Mouse (Mus musculus): Measurements from ENCODE around the gene Amz2. TPM values are rescaled to one million over a fixed set of nuclear protein-coding genes. Genes with fewer than 3 reads are reported as not detected.

Gene Amz2
- polyA plus RNA-seq, 1 experiment from 2014 or later: 37.6 TPM

GRCm38 (mm10) chr11:109466987-109467386 is 41.2 kb downstream of the Amz2 start:
- ATAC-seq (replicated peaks; ENCODE audit: insufficient number of reproducible peaks, low FRiP score, low TSS enrichment): no peak
- H3K4me1 ChIP-seq (ENCODE audit: control insufficient read depth, insufficient read depth, low read length): peaks cover 6% of the 10 kb centered on the region; the same call in 1 of the 2 replicates
- no peaks in the 10 kb centered on the region for H3K27me3 ChIP-seq (ENCODE audit: control insufficient read depth, insufficient read depth, low read length)
- no peaks in the 10 kb centered on the region for H3K9me3 ChIP-seq (replicated peaks; ENCODE audit: control insufficient read depth, low read length)
- no peak overlapping the region for H3K27ac ChIP-seq (ENCODE audit: low read depth, low read length)
- WGBS (ENCODE audit: insufficient replicate concordance): 59% methylated on average over 8 of the region's 8 CpGs
- H3K4me2 ChIP-seq: no peak overlapping the region
- no peak overlapping the region for H3K4me3 ChIP-seq (ENCODE audit: low read depth, low read length)
- H3K36me3 ChIP-seq (ENCODE audit: control insufficient read depth, insufficient read depth, low read length): no peaks in the 10 kb centered on the region
- H3K9ac ChIP-seq (ENCODE audit: low read depth, low read length): no peak overlapping the region

GRCm38 (mm10) chr11:109468133-109468532 is 42.4 kb downstream of the Amz2 start:
- no peak overlapping the region for H3K27ac ChIP-seq (ENCODE audit: low read depth, low read length)
- H3K27me3 ChIP-seq (ENCODE audit: control insufficient read depth, insufficient read depth, low read length): no peaks in the 10 kb centered on the region
- no peak overlapping the region for H3K4me2 ChIP-seq
- H3K4me3 ChIP-seq (ENCODE audit: low read depth, low read length): no peak overlapping the region
- peaks cover 6% of the 10 kb centered on the region; the same call in 1 of the 2 replicates for H3K4me1 ChIP-seq (ENCODE audit: control insufficient read depth, insufficient read depth, low read length)
- WGBS (ENCODE audit: insufficient replicate concordance): 83% methylated on average over 5 of the region's 5 CpGs
- ATAC-seq (replicated peaks; ENCODE audit: insufficient number of reproducible peaks, low FRiP score, low TSS enrichment): no peak
- H3K9me3 ChIP-seq (replicated peaks; ENCODE audit: control insufficient read depth, low read length): no peaks in the 10 kb centered on the region
- H3K9ac ChIP-seq (ENCODE audit: low read depth, low read length): no peak overlapping the region
- no peaks in the 10 kb centered on the region for H3K36me3 ChIP-seq (ENCODE audit: control insufficient read depth, insufficient read depth, low read length)

GRCm38 (mm10) chr11:109470170-109470569 is 44.4 kb downstream of the Amz2 start:
- Histone ChIP-seq H3K27me3 (ENCODE audit: control insufficient read depth, insufficient read depth, low read length) (no peaks in the 10 kb centered on the region), H3K9ac (ENCODE audit: low read depth, low read length) (no peak overlapping the region), H3K4me3 (ENCODE audit: low read depth, low read length) (no peak overlapping the region), H3K27ac (ENCODE audit: low read depth, low read length) (no peak overlapping the region), H3K4me2 (peak overlapping the region; percentile 86), H3K36me3 (ENCODE audit: control insufficient read depth, insufficient read depth, low read length) (no peaks in the 10 kb centered on the region), H3K4me1 (ENCODE audit: control insufficient read depth, insufficient read depth, low read length) (peaks cover 9% of the 10 kb centered on the region), H3K9me3 (replicated peaks; ENCODE audit: control insufficient read depth, low read length) (no peaks in the 10 kb centered on the region)
- 63% methylated on average over 9 of the region's 9 CpGs for WGBS (ENCODE audit: insufficient replicate concordance)
- no peak for ATAC-seq (replicated peaks; ENCODE audit: insufficient number of reproducible peaks, low FRiP score, low TSS enrichment)

- no peak for ATAC-seq (replicated peaks; ENCODE audit: insufficient number of reproducible peaks, low FRiP score, low TSS enrichment)
- no peak overlapping the region for H3K27ac ChIP-seq (ENCODE audit: low read depth, low read length)
- peaks cover 9% of the 10 kb centered on the region for H3K4me1 ChIP-seq (ENCODE audit: control insufficient read depth, insufficient read depth, low read length)
- peak overlapping the region; percentile 86 for H3K4me2 ChIP-seq
- peak overlapping the region; percentile 94 for H3K9ac ChIP-seq (ENCODE audit: low read depth, low read length)
- H3K9me3 ChIP-seq (replicated peaks; ENCODE audit: control insufficient read depth, low read length): no peaks in the 10 kb centered on the region
- 26% methylated on average over 15 of the region's 15 CpGs for WGBS (ENCODE audit: insufficient replicate concordance)
- H3K27me3 ChIP-seq (ENCODE audit: control insufficient read depth, insufficient read depth, low read length): no peaks in the 10 kb centered on the region
- H3K4me3 ChIP-seq (ENCODE audit: low read depth, low read length): peak overlapping the region; percentile 82
- no peaks in the 10 kb centered on the region for H3K36me3 ChIP-seq (ENCODE audit: control insufficient read depth, insufficient read depth, low read length)
Measured at GRCm38 (mm10) chr11:109470921-109471861, 45.4 kb downstream of the Amz2 start.

- H3K36me3 ChIP-seq (ENCODE audit: control insufficient read depth, insufficient read depth, low read length): no peaks in the 10 kb centered on the region
- H3K27me3 ChIP-seq (ENCODE audit: control insufficient read depth, insufficient read depth, low read length): no peaks in the 10 kb centered on the region
- peak overlapping the region; percentile 86 for H3K4me2 ChIP-seq
- peak overlapping the region; percentile 94 for H3K9ac ChIP-seq (ENCODE audit: low read depth, low read length)
- under 1% methylated on average over 33 of the region's 33 CpGs for WGBS (ENCODE audit: insufficient replicate concordance)
- no peak for ATAC-seq (replicated peaks; ENCODE audit: insufficient number of reproducible peaks, low FRiP score, low TSS enrichment)
- H3K4me1 ChIP-seq (ENCODE audit: control insufficient read depth, insufficient read depth, low read length): peaks cover 12% of the 10 kb centered on the region
- no peaks in the 10 kb centered on the region for H3K9me3 ChIP-seq (replicated peaks; ENCODE audit: control insufficient read depth, low read length)
- peak overlapping the region; percentile 96 for H3K27ac ChIP-seq (ENCODE audit: low read depth, low read length)
- H3K4me3 ChIP-seq (ENCODE audit: low read depth, low read length): peak overlapping the region; percentile 82
Measured at GRCm38 (mm10) chr11:109472171-109472691, 46.5 kb downstream of the Amz2 start.

- Histone ChIP-seq H3K36me3 (ENCODE audit: control insufficient read depth, insufficient read depth, low read length) (no peaks in the 10 kb centered on the region), H3K27ac (ENCODE audit: low read depth, low read length) (peak overlapping the region; percentile 96), H3K9me3 (replicated peaks; ENCODE audit: control insufficient read depth, low read length) (no peaks in the 10 kb centered on the region), H3K4me3 (ENCODE audit: low read depth, low read length) (peak overlapping the region; percentile 82), H3K9ac (ENCODE audit: low read depth, low read length) (peak overlapping the region; percentile 94), H3K4me1 (ENCODE audit: control insufficient read depth, insufficient read depth, low read length) (peaks cover 12% of the 10 kb centered on the region), H3K27me3 (ENCODE audit: control insufficient read depth, insufficient read depth, low read length) (no peaks in the 10 kb centered on the region), H3K4me2 (peak overlapping the region; percentile 86)
- ATAC-seq (replicated peaks; ENCODE audit: insufficient number of reproducible peaks, low FRiP score, low TSS enrichment): no peak
- under 1% methylated on average over 12 of the region's 13 CpGs for WGBS (ENCODE audit: insufficient replicate concordance)
Measured at GRCm38 (mm10) chr11:109472821-109473170, 47.0 kb downstream of the Amz2 start.

- H3K4me1 ChIP-seq (ENCODE audit: control insufficient read depth, insufficient read depth, low read length): peaks cover 12% of the 10 kb centered on the region
- H3K36me3 ChIP-seq (ENCODE audit: control insufficient read depth, insufficient read depth, low read length): no peaks in the 10 kb centered on the region
- H3K4me2 ChIP-seq: peak within 1 kb of the TSS; percentile 86
- H3K27me3 ChIP-seq (ENCODE audit: control insufficient read depth, insufficient read depth, low read length): no peaks in the 10 kb centered on the region
- WGBS (ENCODE audit: insufficient replicate concordance): under 1% methylated on average over 91 of the region's 111 CpGs
- H3K9ac ChIP-seq (ENCODE audit: low read depth, low read length): peak within 1 kb of the TSS; percentile 94
- H3K27ac ChIP-seq (ENCODE audit: low read depth, low read length): peak within 1 kb of the TSS; percentile 96
- H3K4me3 ChIP-seq (ENCODE audit: low read depth, low read length): peak within 1 kb of the TSS; percentile 82
- no peaks in the 10 kb centered on the region for H3K9me3 ChIP-seq (replicated peaks; ENCODE audit: control insufficient read depth, low read length)
- peak; percentile 90 for ATAC-seq (replicated peaks; ENCODE audit: insufficient number of reproducible peaks, low FRiP score, low TSS enrichment)
Measured at GRCm38 (mm10) chr11:109473171-109474085, 47.7 kb downstream of the Amz2 start, which contains the start of the genes Arsg and Slc16a6. TSS of gene Arsg (plus strand) at chr11:109473374. TSS of gene Slc16a6 (minus strand) at chr11:109473598.

- 13% methylated on average over 14 of the region's 14 CpGs for WGBS (ENCODE audit: insufficient replicate concordance)
- Histone ChIP-seq H3K27me3 (ENCODE audit: control insufficient read depth, insufficient read depth, low read length) (no peaks in the 10 kb centered on the region), H3K9ac (ENCODE audit: low read depth, low read length) (peak overlapping the region; percentile 94), H3K9me3 (replicated peaks; ENCODE audit: control insufficient read depth, low read length) (no peaks in the 10 kb centered on the region), H3K36me3 (ENCODE audit: control insufficient read depth, insufficient read depth, low read length) (no peaks in the 10 kb centered on the region), H3K27ac (ENCODE audit: low read depth, low read length) (peak overlapping the region; percentile 96), H3K4me1 (ENCODE audit: control insufficient read depth, insufficient read depth, low read length) (peaks cover 12% of the 10 kb centered on the region), H3K4me3 (ENCODE audit: low read depth, low read length) (peak overlapping the region; percentile 82), H3K4me2 (peak overlapping the region; percentile 86)
- ATAC-seq (replicated peaks; ENCODE audit: insufficient number of reproducible peaks, low FRiP score, low TSS enrichment): no peak
Measured at GRCm38 (mm10) chr11:109474086-109474742, 48.5 kb downstream of the Amz2 start.
